Mouse (Mus musculus) neural tube, postnatal 0 days (tissue): ENCODE measurements around the gene Olfr1294. TPM values are rescaled to one million over a fixed set of nuclear protein-coding genes. Genes with fewer than 3 reads are reported as not detected.

Experiments
- polyA plus RNA-seq: library from polyadenylated mRNA; unstranded; fragments of >200 nt; fragmentation: Nextera tagmentation; extraction: Ambion mirVana; gene quantifications from 2 replicates; pipeline ENCODE4 v1.2.1, GENCODE M21; 2015

The Olfr1294 gene
- not detected in 2 replicates for polyA plus RNA-seq

GRCm38 (mm10) chr2:111540191-111540590 lies at the start of gene Olfr1294:
Gene Olfr1294, minus strand, starts transcription at chr2:111540291.

GRCm38 (mm10) chr2:111569581-111569980 lies 29.5 kb upstream of the Olfr1294 start, which contains the start of gene Olfr1295:
Gene Olfr1295, minus strand, starts transcription at chr2:111569681.

GRCm38 (mm10) chr2:111524903-111525302 lies 15.2 kb downstream of the Olfr1294 start, which contains the start of gene Olfr1293-ps:
Gene Olfr1293-ps, plus strand, starts transcription at chr2:111525203.

GRCm38 (mm10) chr2:111496880-111497279 lies 43.2 kb downstream of the Olfr1294 start, which contains the start of gene Olfr1291-ps1:
Gene Olfr1291-ps1, plus strand, starts transcription at chr2:111497180.

GRCm38 (mm10) chr2:111493729-111494128 lies 46.4 kb downstream of the Olfr1294 start, which contains the start of gene Olfr1290:
Gene Olfr1290, minus strand, starts transcription at chr2:111493829.

Other genes starting within 250 kb of the Olfr1294 start
- not detected in 2 replicates for gene Olfr1279, start 239.7 kb downstream of the Olfr1294 start, polyA plus RNA-seq
- gene Olfr1280, start 226.3 kb downstream of the Olfr1294 start, polyA plus RNA-seq = not detected in 2 replicates
- not detected in 2 replicates for gene Olfr1281, start 213.8 kb downstream of the Olfr1294 start, polyA plus RNA-seq
- gene Olfr1282, start 204.2 kb downstream of the Olfr1294 start, polyA plus RNA-seq = not detected in 2 replicates
- not detected in 2 replicates for gene Olfr1283, start 173.5 kb downstream of the Olfr1294 start, polyA plus RNA-seq
- not detected in 2 replicates for gene Olfr1284, start 164.8 kb downstream of the Olfr1294 start, polyA plus RNA-seq
- not detected in 2 replicates for gene Olfr1286, start 117.2 kb downstream of the Olfr1294 start, polyA plus RNA-seq
- gene Olfr1287, start 91.1 kb downstream of the Olfr1294 start, polyA plus RNA-seq = not detected in 2 replicates
- not detected in 2 replicates for gene Olfr1288, start 66.2 kb downstream of the Olfr1294 start, polyA plus RNA-seq
- gene Olfr1289, start 59.5 kb downstream of the Olfr1294 start, polyA plus RNA-seq = not detected in 2 replicates
- not detected in 2 replicates for gene Olfr1290, start 46.5 kb downstream of the Olfr1294 start, polyA plus RNA-seq
- gene Olfr1291-ps1, start 43.1 kb downstream of the Olfr1294 start, polyA plus RNA-seq = not detected in 2 replicates
- not detected in 2 replicates for gene Olfr1293-ps, start 15.1 kb downstream of the Olfr1294 start, polyA plus RNA-seq
- not detected in 2 replicates for gene Olfr1295, start 29.4 kb upstream of the Olfr1294 start, polyA plus RNA-seq
- not detected in 2 replicates for gene Olfr1297, start 86.2 kb upstream of the Olfr1294 start, polyA plus RNA-seq
- not detected in 2 replicates for gene Olfr1298, start 108.9 kb upstream of the Olfr1294 start, polyA plus RNA-seq
- gene Olfr1299, start 121.1 kb upstream of the Olfr1294 start, polyA plus RNA-seq = not detected in 2 replicates
- not detected in 2 replicates for gene Olfr1301, start 210.7 kb upstream of the Olfr1294 start, polyA plus RNA-seq
- not detected in 2 replicates for gene Olfr1302, start 237.1 kb upstream of the Olfr1294 start, polyA plus RNA-seq